Mouse (Mus musculus) embryonic facial prominence, embryonic 10.5 days (tissue): ENCODE measurements at regions not wholly inside any gene's neighbourhood (a gene's known extent, or its start where the extent isn't known, plus 50 kb on each side); places are given as distances from the start of the nearest gene placed in this dataset.

Experiments used
- DNase-seq: peaks from one replicate; pipeline ENCODE4 v3.0.0-alpha.2; 2017; ENCODE audit warnings: low spot score
- H3K27ac ChIP-seq: fragments of 300-500 bp; sonication (generic); replicated peaks from 2 replicates; pipeline ENCODE4 v1.5.1; 2016; ENCODE audit warnings: mild to moderate bottlenecking
- H3K27me3 ChIP-seq: fragments of 300-500 bp; sonication (generic); replicated peaks from 2 replicates; pipeline ENCODE4 v1.6.1; 2016; ENCODE audit warnings: low read depth, mild to moderate bottlenecking; ENCODE audit not compliant: poor library complexity, severe bottlenecking
- H3K36me3 ChIP-seq: fragments of 300-500 bp; sonication (generic); replicated peaks from 2 replicates; pipeline ENCODE4 v1.6.1; 2016; ENCODE audit warnings: mild to moderate bottlenecking, moderate library complexity
- H3K4me1 ChIP-seq: fragments of 300-500 bp; sonication (generic); 2 replicates; pipeline ENCODE4 v1.6.1; 2016
- H3K4me3 ChIP-seq: fragments of 300-500 bp; sonication (generic); 2 replicates; pipeline ENCODE4 v1.5.1; 2016; ENCODE audit warnings: mild to moderate bottlenecking, moderate library complexity
- H3K9me3 ChIP-seq: fragments of 300-500 bp; sonication (generic); 2 replicates; pipeline ENCODE4 v1.6.1; 2016; ENCODE audit warnings: mild to moderate bottlenecking
- WGBS: fragments of 180-500 bp; shearing (Covaris S2); methylation state at CpG from one replicate; pipeline ENCODE4 v1.1.7; 2016; 5-methylcytosine and 5-hydroxymethylcytosine counted together

- Histone ChIP-seq H3K27me3 (no peaks in the 10 kb centered on the region), H3K27ac (no peak overlapping the region), H3K36me3 (no peaks in the 10 kb centered on the region), H3K9me3 (no peaks in the 10 kb centered on the region), H3K4me1 (0 out of 2 replicates have a peak, but pooled peaks cover 6% of the 10 kb centered on the region), H3K4me3 (no peak overlapping the region)
- no peak for DNase-seq
- 39% methylated on average over 6 of the region's 6 CpGs for WGBS
Measured at GRCm38 (mm10) chr7:75360874-75361273, 51.8 kb upstream of the Sv2b start.

- Histone ChIP-seq H3K4me1 (0 out of 2 replicates have a peak, but pooled peaks cover 6% of the 10 kb centered on the region), H3K27ac (no peak overlapping the region), H3K9me3 (no peaks in the 10 kb centered on the region), H3K36me3 (no peaks in the 10 kb centered on the region), H3K27me3 (no peaks in the 10 kb centered on the region), H3K4me3 (no peak overlapping the region)
- DNase-seq: no peak
- 85% methylated on average over 6 of the region's 6 CpGs for WGBS
Measured at GRCm38 (mm10) chr7:75362541-75362940, 53.5 kb upstream of the Sv2b start.

GRCm38 (mm10) chr7:75365480-75365879 is 56.4 kb upstream of the Sv2b start:
- 63% methylated on average over 3 of the region's 3 CpGs for WGBS
- no peak for DNase-seq
- no peak overlapping the region for H3K4me3 ChIP-seq
- H3K27me3 ChIP-seq: 0 out of 2 replicates have a peak, but pooled peaks cover 4% of the 10 kb centered on the region
- H3K4me1 ChIP-seq: 0 out of 2 replicates have a peak, but pooled peaks cover 3% of the 10 kb centered on the region
- H3K36me3 ChIP-seq: no peaks in the 10 kb centered on the region
- H3K9me3 ChIP-seq: no peaks in the 10 kb centered on the region
- H3K27ac ChIP-seq: no peak overlapping the region

- H3K27me3 ChIP-seq: 0 out of 2 replicates have a peak, but pooled peaks cover 4% of the 10 kb centered on the region
- no peaks in the 10 kb centered on the region for H3K36me3 ChIP-seq
- 8% methylated on average over 8 of the region's 8 CpGs for WGBS
- no peak overlapping the region for H3K27ac ChIP-seq
- peak; percentile 80 for DNase-seq
- no peak overlapping the region for H3K4me3 ChIP-seq
- H3K4me1 ChIP-seq: peaks cover 6% of the 10 kb centered on the region; the same call in 1 of the 2 replicates
- no peaks in the 10 kb centered on the region for H3K9me3 ChIP-seq
Measured at GRCm38 (mm10) chr7:75366285-75366882, 57.3 kb upstream of the Sv2b start.

- Histone ChIP-seq H3K27me3 (0 out of 2 replicates have a peak, but pooled peaks cover 4% of the 10 kb centered on the region), H3K36me3 (no peaks in the 10 kb centered on the region), H3K9me3 (no peaks in the 10 kb centered on the region)
Measured at GRCm38 (mm10) chr7:75368315-75368714, 59.3 kb upstream of the Sv2b start.

GRCm38 (mm10) chr7:75369366-75369765 is 60.3 kb upstream of the Sv2b start:
- Histone ChIP-seq H3K27me3 (0 out of 2 replicates have a peak, but pooled peaks cover 4% of the 10 kb centered on the region), H3K9me3 (no peaks in the 10 kb centered on the region), H3K36me3 (no peaks in the 10 kb centered on the region), H3K4me1 (peaks cover 10% of the 10 kb centered on the region; the same call in 1 of the 2 replicates), H3K4me3 (no peak overlapping the region), H3K27ac (no peak overlapping the region)
- no peak for DNase-seq
- WGBS: 68% methylated on average over 4 of the region's 4 CpGs

More at GRCm38 (mm10) chr7:75368315-75368714, 59.3 kb upstream of the Sv2b start:
- Histone ChIP-seq H3K4me3 (no peak overlapping the region), H3K4me1 (peaks cover 10% of the 10 kb centered on the region; the same call in 1 of the 2 replicates), H3K27ac (no peak overlapping the region)
- DNase-seq: no peak
- 80% methylated on average over 9 of the region's 9 CpGs for WGBS

GRCm38 (mm10) chr7:75370595-75371519 is 61.8 kb upstream of the Sv2b start:
- Histone ChIP-seq H3K36me3 (no peaks in the 10 kb centered on the region), H3K27me3 (0 out of 2 replicates have a peak, but pooled peaks cover 4% of the 10 kb centered on the region), H3K4me1 (peaks cover 10% of the 10 kb centered on the region; the same call in 1 of the 2 replicates), H3K4me3 (no peak overlapping the region), H3K9me3 (no peaks in the 10 kb centered on the region), H3K27ac (no peak overlapping the region)
- WGBS: 52% methylated on average over 12 of the region's 12 CpGs
- DNase-seq: peak; percentile 75

- H3K4me1 ChIP-seq: peaks cover 10% of the 10 kb centered on the region; the same call in 1 of the 2 replicates
- 0 out of 2 replicates have a peak, but pooled peaks cover 4% of the 10 kb centered on the region for H3K27me3 ChIP-seq
- no peak overlapping the region for H3K4me3 ChIP-seq
- no peak overlapping the region for H3K27ac ChIP-seq
- no peak for DNase-seq
- H3K36me3 ChIP-seq: no peaks in the 10 kb centered on the region
- H3K9me3 ChIP-seq: no peaks in the 10 kb centered on the region
Measured at GRCm38 (mm10) chr7:75371520-75371876, 62.4 kb upstream of the Sv2b start.

GRCm38 (mm10) chr7:75371991-75372390 is 62.9 kb upstream of the Sv2b start:
- Histone ChIP-seq H3K4me1 (peaks cover 10% of the 10 kb centered on the region; the same call in 1 of the 2 replicates), H3K9me3 (no peaks in the 10 kb centered on the region), H3K27ac (no peak overlapping the region), H3K36me3 (no peaks in the 10 kb centered on the region), H3K27me3 (0 out of 2 replicates have a peak, but pooled peaks cover 4% of the 10 kb centered on the region), H3K4me3 (no peak overlapping the region)
- 71% methylated on average over 6 of the region's 6 CpGs for WGBS
- no peak for DNase-seq

GRCm38 (mm10) chr7:75372892-75373444 is 63.9 kb upstream of the Sv2b start:
- Histone ChIP-seq H3K4me3 (no peak overlapping the region), H3K9me3 (no peaks in the 10 kb centered on the region), H3K27me3 (0 out of 2 replicates have a peak, but pooled peaks cover 4% of the 10 kb centered on the region), H3K27ac (no peak overlapping the region), H3K4me1 (peaks cover 10% of the 10 kb centered on the region; the same call in 1 of the 2 replicates), H3K36me3 (no peaks in the 10 kb centered on the region)
- DNase-seq: no peak
- WGBS: 80% methylated on average over 10 of the region's 10 CpGs

GRCm38 (mm10) chr7:75374506-75374905 is 65.4 kb upstream of the Sv2b start:
- 0 out of 2 replicates have a peak, but pooled peaks cover 4% of the 10 kb centered on the region for H3K27me3 ChIP-seq
- H3K27ac ChIP-seq: no peak overlapping the region
- H3K36me3 ChIP-seq: no peaks in the 10 kb centered on the region
- no peaks in the 10 kb centered on the region for H3K9me3 ChIP-seq
- WGBS: 72% methylated on average over 6 of the region's 6 CpGs
- no peak overlapping the region for H3K4me3 ChIP-seq
- no peak for DNase-seq
- peaks cover 10% of the 10 kb centered on the region; the same call in 1 of the 2 replicates for H3K4me1 ChIP-seq

- Histone ChIP-seq H3K4me1 (peaks cover 5% of the 10 kb centered on the region; the same call in 1 of the 2 replicates), H3K9me3 (no peaks in the 10 kb centered on the region), H3K27me3 (no peaks in the 10 kb centered on the region), H3K36me3 (no peaks in the 10 kb centered on the region), H3K27ac (no peak overlapping the region), H3K4me3 (no peak overlapping the region)
- WGBS: 77% methylated on average over 3 of the region's 3 CpGs
- no peak for DNase-seq
Measured at GRCm38 (mm10) chr7:75379595-75379994, 70.5 kb upstream of the Sv2b start.
